14 mouse cellular contexts compared by ENCODE assay signal in the genomic region with DNA sequence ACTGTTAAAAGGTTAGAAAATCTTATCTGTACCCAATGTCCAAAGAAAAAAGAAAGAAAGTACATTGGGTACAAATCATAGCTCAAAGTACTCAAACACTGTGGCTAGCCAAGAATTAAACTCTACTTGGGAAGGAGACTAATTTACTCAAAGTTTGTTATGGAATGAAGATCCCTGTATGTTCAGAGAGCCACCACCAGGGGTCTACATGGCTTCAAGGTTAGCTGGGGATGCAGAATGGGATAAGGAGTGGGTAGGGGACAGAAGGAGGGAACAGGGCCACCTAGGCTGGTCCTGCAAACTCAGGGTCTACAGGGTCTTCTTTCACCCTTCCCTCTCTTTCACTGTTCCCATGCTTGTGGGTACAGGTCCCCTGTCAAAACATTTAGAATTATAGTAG.
DNase-seq lines count a peak whose midpoint lies in the region; ATAC-seq and TF ChIP-seq lines count a peak whose summit lies in the region.
"Had no signal": no experiment of that assay in that cellular context is flagged by ENCODE, and none has a peak within 500 bp of the region (broad histone marks: within the 10 kb centered on the region; RNA-seq: fewer than 3 reads in every experiment).

No protein-coding gene starts in this region.

- H3K9me3 ChIP-seq in kidney, postnatal 0 days (replicated peaks; ENCODE audit: low read length) = no peaks in the 10 kb centered on the region
- H3K9me3 ChIP-seq: embryonic facial prominence, embryonic 12.5 days; forebrain, embryonic 13.5 days; liver, embryonic 13.5 days had no signal

- no peak overlapping the region for H3K27ac ChIP-seq in kidney, postnatal 0 days
- H3K27ac ChIP-seq in cortical plate, adult 2 months (ENCODE audit: insufficient read depth, low read length) = no peak overlapping the region
- H3K27ac ChIP-seq: embryonic facial prominence, embryonic 12.5 days; forebrain, embryonic 13.5 days; hindbrain, embryonic 14.5 days; liver, embryonic 13.5 days had no signal

- no peaks in the 10 kb centered on the region for H3K36me3 ChIP-seq in kidney, postnatal 0 days (ENCODE audit: insufficient read depth, low read length)
- H3K36me3 ChIP-seq: embryonic facial prominence, embryonic 12.5 days; liver, embryonic 13.5 days had no signal

- H3K27me3 ChIP-seq in kidney, postnatal 0 days (ENCODE audit: insufficient read depth, low read length) = no peaks in the 10 kb centered on the region
- H3K27me3 ChIP-seq: embryonic facial prominence, embryonic 12.5 days; forebrain, embryonic 13.5 days; liver, embryonic 13.5 days had no signal

- ATAC-seq in kidney, postnatal 0 days (replicated peaks; ENCODE audit: low FRiP score, low read depth) = no peak
- ATAC-seq: forebrain, embryonic 13.5 days had no signal

- peak; percentile 43 for DNase-seq in kidney, postnatal 0 days (ENCODE audit: low spot score)
- no peak for DNase-seq in kidney, adult 11 months
- DNase-seq in lung, postnatal 14 days = peak; percentile 6
- no peak for DNase-seq in lung, postnatal 36 days
- DNase-seq in natural killer cell, adult 2 months (ENCODE audit: low spot score in 2 of 2) = no peak
- DNase-seq in urinary bladder, adult 18-20 months (ENCODE audit: low spot score in 2 of 2) = no peak
- DNase-seq: adrenal gland, postnatal 25 days; cerebellum, adult 11 months; gastrocnemius, postnatal 25 days; liver, embryonic 13.5 days had no signal

- no peaks in the 10 kb centered on the region for H3K4me1 ChIP-seq in kidney, postnatal 0 days (replicated peaks; ENCODE audit: insufficient read depth, low read length)
- H3K4me1 ChIP-seq in cortical plate, adult 2 months (ENCODE audit: control insufficient read depth, insufficient read depth, low read length) = no peaks in the 10 kb centered on the region
- H3K4me1 ChIP-seq: embryonic facial prominence, embryonic 12.5 days; forebrain, embryonic 13.5 days; liver, embryonic 13.5 days had no signal

- no peak for TF ChIP-seq POLR2A in cortical plate, adult 2 months (IDR thresholded peaks at IDR 0.05; ENCODE audit: extremely low read depth, insufficient read depth, low read length)

- H3K4me2 ChIP-seq in kidney, postnatal 0 days (ENCODE audit: low read length) = no peak overlapping the region
- H3K4me2 ChIP-seq: embryonic facial prominence, embryonic 12.5 days; forebrain, embryonic 13.5 days; hindbrain, embryonic 14.5 days; liver, embryonic 13.5 days had no signal

- H3K4me3 ChIP-seq in kidney, postnatal 0 days (replicated peaks; ENCODE audit: low read depth, low read length) = no peak overlapping the region
- H3K4me3 ChIP-seq in cortical plate, adult 2 months (ENCODE audit: insufficient read depth, low read length) = no peak overlapping the region
- H3K4me3 ChIP-seq: embryonic facial prominence, embryonic 12.5 days; forebrain, embryonic 13.5 days; liver, embryonic 13.5 days had no signal

- peak; percentile 69 for TF ChIP-seq CTCF in kidney, postnatal 0 days (IDR thresholded peaks at IDR 0.05; ENCODE audit: low read depth)
- TF ChIP-seq CTCF in cortical plate, adult 2 months (IDR thresholded peaks at IDR 0.05; ENCODE audit: extremely low read depth, insufficient read depth, low read length) = 0 out of 2 replicates have a peak, but pooled peaks have one; percentile 6

- H3K9ac ChIP-seq in kidney, postnatal 0 days (ENCODE audit: low read depth, low read length) = no peak overlapping the region
- H3K9ac ChIP-seq: embryonic facial prominence, embryonic 12.5 days; forebrain, embryonic 13.5 days; hindbrain, embryonic 14.5 days; liver, embryonic 13.5 days had no signal

Comparison
In these comparisons a context has a peak if more than half of its experiments do, and no peak if none do; other contexts are left out.
1. DNase-seq: peak in kidney, postnatal 0 days (single experiment) and lung, postnatal 14 days (single experiment); none in kidney, adult 11 months (single experiment), lung, postnatal 36 days (single experiment), natural killer cell, adult 2 months (0 of 2) and urinary bladder, adult 18-20 months (0 of 2).